27 mouse cellular contexts compared by ENCODE assay signal in genomic region chr14:111486912-111487311, GRCm38 (mm10).
DNase-seq lines count a peak whose midpoint lies in the region; TF ChIP-seq lines count a peak whose summit lies in the region.
"Had no signal": no experiment of that assay in that cellular context is flagged by ENCODE, and none has a peak within 500 bp of the region (broad histone marks: within the 10 kb centered on the region; RNA-seq: fewer than 3 reads in every experiment).

No protein-coding gene starts in this region.

- no peak for TF ChIP-seq EP300 in MEL (IDR thresholded peaks at IDR 0.05; ENCODE audit: low read depth in 1 of 2, low read length in 2 of 2)

- intact Hi-C loops in left cerebral cortex, postnatal 10 days (cut with DNase I): no loop called here

- H3K36me3 ChIP-seq in MEL (ENCODE audit: control insufficient read depth in 1 of 2, insufficient read depth in 2 of 2, low read length in 2 of 2): no peaks in the 10 kb centered on the region
- H3K36me3 ChIP-seq: embryonic facial prominence, embryonic 10.5 days; embryonic facial prominence, embryonic 13.5 days; forebrain, embryonic 10.5 days; heart, embryonic 10.5 days; heart, embryonic 13.5 days had no signal

- H3K9me3 ChIP-seq in MEL (replicated peaks; ENCODE audit: insufficient read depth, low read length): no peaks in the 10 kb centered on the region
- H3K9me3 ChIP-seq: embryonic facial prominence, embryonic 10.5 days; embryonic facial prominence, embryonic 13.5 days; forebrain, embryonic 10.5 days; forebrain, embryonic 13.5 days; heart, embryonic 10.5 days; heart, embryonic 13.5 days had no signal

- TF ChIP-seq CTCF in MEL (IDR thresholded peaks at IDR 0.05 in 2 of 3, conservative IDR thresholded peaks at IDR 0.05 in 1 of 3; ENCODE audit: control insufficient read depth in 1 of 3, insufficient read depth in 1 of 3, low read depth in 2 of 3, low read length in 3 of 3, poor library complexity in 1 of 3, severe bottlenecking in 1 of 3): no peak

- no peak overlapping the region for H3K27ac ChIP-seq in MEL (ENCODE audit: control insufficient read depth, low read depth, low read length)
- H3K27ac ChIP-seq: embryonic facial prominence, embryonic 10.5 days; embryonic facial prominence, embryonic 13.5 days; forebrain, embryonic 10.5 days; forebrain, embryonic 13.5 days; heart, adult 2 months; heart, embryonic 10.5 days; heart, embryonic 13.5 days; hindbrain, embryonic 14.5 days; hindbrain, postnatal 0 days had no signal

- TF ChIP-seq RAD21 in MEL (IDR thresholded peaks at IDR 0.05; ENCODE audit: low read depth, low read length): no peak

- TF ChIP-seq POLR2A in MEL (IDR thresholded peaks at IDR 0.05; ENCODE audit: control insufficient read depth in 1 of 2, insufficient read depth in 1 of 2, low read depth in 1 of 2, low read length in 2 of 2, poor library complexity in 1 of 2): no peak

- no peaks in the 10 kb centered on the region for H3K79me2 ChIP-seq in MEL (ENCODE audit: control insufficient read depth, insufficient read depth, low read length, poor library complexity)

- H3K9ac ChIP-seq in MEL (ENCODE audit: control insufficient read depth, low read depth, low read length, poor library complexity, severe bottlenecking): no peak overlapping the region
- H3K9ac ChIP-seq: embryonic facial prominence, embryonic 13.5 days; forebrain, embryonic 13.5 days; heart, embryonic 13.5 days; hindbrain, embryonic 14.5 days had no signal

- H3K4me1 ChIP-seq in MEL (ENCODE audit: control insufficient read depth in 1 of 2, insufficient read depth in 2 of 2, low read length in 2 of 2): no peaks in the 10 kb centered on the region
- H3K4me1 ChIP-seq: embryonic facial prominence, embryonic 10.5 days; embryonic facial prominence, embryonic 13.5 days; forebrain, embryonic 10.5 days; forebrain, embryonic 13.5 days; heart, embryonic 10.5 days; heart, embryonic 13.5 days had no signal

- no peak overlapping the region for H3K4me3 ChIP-seq in MEL (ENCODE audit: control insufficient read depth in 1 of 2, insufficient read depth in 1 of 2, low read depth in 2 of 2, low read length in 2 of 2)
- H3K4me3 ChIP-seq: embryonic facial prominence, embryonic 10.5 days; embryonic facial prominence, embryonic 13.5 days; forebrain, embryonic 10.5 days; forebrain, embryonic 13.5 days; heart, adult 2 months; heart, embryonic 10.5 days; heart, embryonic 13.5 days had no signal

- no peaks in the 10 kb centered on the region for H3K27me3 ChIP-seq in MEL (ENCODE audit: control insufficient read depth in 1 of 2, insufficient read depth in 2 of 2, low read length in 2 of 2)
- H3K27me3 ChIP-seq: embryonic facial prominence, embryonic 13.5 days; forebrain, embryonic 13.5 days; heart, embryonic 13.5 days; Patski had no signal

- peak; percentile 21 to 64 for DNase-seq in frontal cortex, adult 2 months (ENCODE audit: extremely low spot score in 1 of 2, low spot score in 1 of 2)
- no peak for DNase-seq in frontal cortex, postnatal 36 days (ENCODE audit: low spot score in 2 of 2)
- DNase-seq in left cerebral cortex, adult 9 months (ENCODE audit: low spot score in 2 of 2): peak; percentile 19 to 22
- no peak for DNase-seq in left cerebral cortex, postnatal 10 days (ENCODE audit: extremely low spot score in 1 of 2, low spot score in 2 of 2)
- DNase-seq in MEL (ENCODE audit: low read depth, low spot score): peak; percentile 32
- DNase-seq in telencephalon, adult 2 months (ENCODE audit: low read depth, low spot score): peak; percentile 58
- no peak for DNase-seq in gastrocnemius, adult 18-20 months (ENCODE audit: low spot score)
- DNase-seq: adrenal gland, postnatal 10 days; adrenal gland, postnatal 36 days; cerebellum, adult 11 months; cerebellum, adult 2 months; cerebellum, postnatal 10 days; cerebellum, postnatal 36 days; embryo, embryonic 11 days; gastrocnemius, postnatal 36 days; heart, adult 2 months; heart, postnatal 14 days; heart, postnatal 4 days had no signal

TF ChIP-seq in MEL, 35 proteins besides CTCF, POLR2A, EP300 and RAD21:
- TF ChIP-seq SIN3A (IDR thresholded peaks at IDR 0.05; ENCODE audit: low read length) (no peak), ZMIZ1 (IDR thresholded peaks at IDR 0.05; ENCODE audit: low read depth, low read length) (no peak), TBP (IDR thresholded peaks at IDR 0.05; ENCODE audit: low read depth, low read length) (no peak), UBTF (IDR thresholded peaks at IDR 0.05; ENCODE audit: borderline replicate concordance, insufficient read depth, low read depth, low read length) (no peak), RCOR1 (IDR thresholded peaks at IDR 0.05; ENCODE audit: low read depth, low read length) (no peak), ZC3H11A (IDR thresholded peaks at IDR 0.05; ENCODE audit: low read depth, low read length) (no peak), MAZ (IDR thresholded peaks at IDR 0.05; ENCODE audit: low read depth, low read length) (no peak), GATA1 (IDR thresholded peaks at IDR 0.05; ENCODE audit: low read depth, low read length) (no peak), ZKSCAN1 (IDR thresholded peaks at IDR 0.05; ENCODE audit: low read depth, low read length) (no peak), USF2 (IDR thresholded peaks at IDR 0.05; ENCODE audit: borderline replicate concordance in 1 of 2, insufficient read depth in 1 of 2, low read depth in 1 of 2, low read length in 2 of 2) (no peak), ZNF384 (IDR thresholded peaks at IDR 0.05; ENCODE audit: low read depth, low read length) (no peak)

Comparison
In these comparisons a context has a peak if more than half of its experiments do, and no peak if none do; other contexts are left out.
1. DNase-seq: peak in frontal cortex, adult 2 months (2 of 2), left cerebral cortex, adult 9 months (2 of 2), MEL (single experiment) and telencephalon, adult 2 months (single experiment); none in frontal cortex, postnatal 36 days (0 of 2), left cerebral cortex, postnatal 10 days (0 of 2) and gastrocnemius, adult 18-20 months (single experiment).